Mouse (Mus musculus) testis, adult 2 months (tissue): ENCODE data around the gene Sptbn4. TPM values are rescaled to one million over a fixed set of nuclear protein-coding genes. Genes with fewer than 3 reads are reported as not detected.
A peak's percentile ranks its signal among the peaks of the same experiment; 100 is the strongest.

Source experiments
- H3K27ac ChIP-seq: fragments of 200-500 bp; 2 replicates; pipeline ENCODE4 v1.5.1; 2012; ENCODE audit warnings: low read depth, low read length; ENCODE audit not compliant: control insufficient read depth, insufficient read depth
- H3K27me3 ChIP-seq: fragments of 200-500 bp; 2 replicates; pipeline ENCODE4 v1.6.1; 2012; ENCODE audit warnings: mild to moderate bottlenecking, low read length, moderate library complexity; ENCODE audit not compliant: control insufficient read depth, insufficient read depth
- H3K36me3 ChIP-seq: fragments of 200-500 bp; 2 replicates; pipeline ENCODE4 v1.6.1; 2012; ENCODE audit warnings: mild to moderate bottlenecking, low read length; ENCODE audit not compliant: control insufficient read depth, insufficient read depth
- H3K4me1 ChIP-seq: fragments of 200-500 bp; 2 replicates; pipeline ENCODE4 v1.6.1; 2012; ENCODE audit warnings: low read length; ENCODE audit not compliant: control insufficient read depth, insufficient read depth
- H3K4me3 ChIP-seq: fragments of 200-500 bp; 2 replicates; pipeline ENCODE4 v1.5.1; 2012; ENCODE audit warnings: low read depth, mild to moderate bottlenecking, low read length, moderate library complexity, mixed read lengths; ENCODE audit not compliant: control insufficient read depth
- CTCF ChIP-seq: fragments of 200-500 bp; IDR thresholded peaks from 2 replicates; pipeline ENCODE4 v1.5.1; 2012; ENCODE audit warnings: low read depth, mild to moderate bottlenecking, inconsistent platforms, low read length, moderate library complexity; ENCODE audit not compliant: control insufficient read depth, insufficient read depth, insufficient replicate concordance
- POLR2A ChIP-seq: fragments of 200-500 bp; IDR thresholded peaks from 2 replicates; pipeline ENCODE4 v1.6.1; 2012; ENCODE audit warnings: low read depth, mild to moderate bottlenecking, inconsistent platforms, low read length, moderate library complexity; ENCODE audit not compliant: control insufficient read depth
- polyA plus RNA-seq: library from polyadenylated mRNA; depleted of rRNA; stranded (reverse); fragments of >200 nt; gene quantifications from 2 replicates; pipeline ENCODE4 v1.2.3, GENCODE M21; 2012

The Sptbn4 gene
- polyA plus RNA-seq, 1 experiment = 34.7 TPM

DNA sequence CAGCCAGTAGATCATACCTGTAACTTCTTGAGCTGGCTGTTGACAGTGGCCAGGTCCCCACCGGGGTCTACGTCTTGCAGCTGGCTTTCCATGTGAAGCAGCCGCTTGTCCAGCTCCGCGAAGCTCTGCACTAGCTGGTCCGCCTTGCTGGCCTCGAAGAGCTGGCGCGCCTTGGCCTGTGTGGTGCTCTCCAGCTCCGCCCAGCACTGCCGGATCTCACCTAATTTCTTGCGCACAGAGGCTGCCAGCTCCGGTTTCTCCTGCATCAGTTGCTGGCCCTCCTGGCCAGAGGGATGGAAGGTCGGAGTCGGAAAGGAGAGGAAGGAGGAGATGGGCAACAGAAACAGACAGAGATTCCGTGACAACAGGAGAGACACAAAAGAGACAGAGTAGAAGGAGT lies 56.1 kb downstream of the Sptbn4 start:
- no peak overlapping the region for H3K4me3 ChIP-seq
- no peak overlapping the region for H3K27ac ChIP-seq

GRCm38 (mm10) chr7:27389213-27389612 lies 58.3 kb downstream of the Sptbn4 start:
- TF ChIP-seq CTCF (no peak), POLR2A (no peak)
- H3K27me3 ChIP-seq = no peaks in the 10 kb centered on the region
- H3K27ac ChIP-seq = no peak overlapping the region
- no peak overlapping the region for H3K4me3 ChIP-seq
- H3K36me3 ChIP-seq = no peaks in the 10 kb centered on the region
- H3K4me1 ChIP-seq = no peaks in the 10 kb centered on the region

More for the DNA sequence above, 56.1 kb downstream of the Sptbn4 start:
- TF ChIP-seq POLR2A (no peak), CTCF (no peak)
- Histone ChIP-seq H3K4me1 (peaks cover 6% of the 10 kb centered on the region), H3K36me3 (no peaks in the 10 kb centered on the region), H3K27me3 (no peaks in the 10 kb centered on the region)

DNA sequence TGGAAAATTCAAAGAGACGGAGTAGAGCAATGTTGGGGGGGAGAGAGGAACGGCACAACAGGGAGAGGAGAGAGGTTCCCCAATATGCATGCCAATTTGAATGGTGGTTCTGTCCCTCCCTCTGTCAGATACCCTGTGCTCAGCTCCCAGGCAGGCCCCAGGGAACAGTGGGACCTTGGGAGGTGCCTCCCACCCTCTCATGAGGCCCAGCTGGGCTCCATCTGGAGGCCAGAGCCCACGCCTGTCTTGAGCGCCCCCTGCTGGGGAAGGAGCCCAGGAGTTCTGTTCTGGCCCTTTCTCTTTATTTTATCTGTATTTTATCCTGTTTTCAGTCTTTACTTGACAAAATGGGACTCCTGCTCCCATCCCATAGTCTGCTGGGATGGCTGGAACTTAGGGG lies 62.8 kb downstream of the Sptbn4 start:
- TF ChIP-seq POLR2A = no peak
- peak; percentile 65; the same call in 1 of the 2 replicates for TF ChIP-seq CTCF
- Histone ChIP-seq H3K36me3 (no peaks in the 10 kb centered on the region), H3K27ac (no peak overlapping the region), H3K4me3 (no peak overlapping the region), H3K27me3 (no peaks in the 10 kb centered on the region), H3K4me1 (no peaks in the 10 kb centered on the region)

- no peak for TF ChIP-seq POLR2A
- no peak for TF ChIP-seq CTCF
- Histone ChIP-seq H3K4me1 (no peaks in the 10 kb centered on the region), H3K27ac (no peak overlapping the region), H3K4me3 (no peak overlapping the region), H3K27me3 (no peaks in the 10 kb centered on the region), H3K36me3 (no peaks in the 10 kb centered on the region)
Observed at GRCm38 (mm10) chr7:27384134-27384533, 63.4 kb downstream of the Sptbn4 start.

DNA sequence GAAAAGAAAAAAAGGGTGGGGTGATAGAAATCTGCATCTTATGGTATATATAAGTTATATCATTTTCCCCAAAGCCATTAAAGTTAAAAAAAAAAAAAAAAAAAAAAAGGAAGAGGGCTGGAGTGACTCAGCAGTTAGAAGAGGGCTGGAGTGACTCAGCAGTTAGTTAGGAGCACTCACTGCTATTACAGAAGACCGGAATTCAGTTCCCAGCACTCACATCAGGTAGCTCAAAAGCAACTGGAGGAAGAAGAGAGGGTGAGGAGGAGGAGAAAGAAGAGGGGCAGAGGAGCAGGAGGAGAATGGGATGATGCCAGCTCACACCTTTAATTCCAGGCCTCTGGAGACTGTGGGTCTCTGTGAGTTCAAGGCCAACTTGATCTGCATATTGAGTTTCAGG lies 64.3 kb downstream of the Sptbn4 start:
- Histone ChIP-seq H3K27ac (no peak overlapping the region), H3K4me1 (no peaks in the 10 kb centered on the region), H3K27me3 (no peaks in the 10 kb centered on the region), H3K4me3 (no peak overlapping the region), H3K36me3 (no peaks in the 10 kb centered on the region)
- no peak for TF ChIP-seq POLR2A
- no peak for TF ChIP-seq CTCF

GRCm38 (mm10) chr7:27381560-27381959 lies 65.9 kb downstream of the Sptbn4 start:
- Histone ChIP-seq H3K4me1 (no peaks in the 10 kb centered on the region), H3K27ac (no peak overlapping the region), H3K36me3 (no peaks in the 10 kb centered on the region), H3K4me3 (no peak overlapping the region), H3K27me3 (no peaks in the 10 kb centered on the region)
- TF ChIP-seq POLR2A (no peak), CTCF (no peak)

- H3K4me1 ChIP-seq = no peaks in the 10 kb centered on the region
- H3K27me3 ChIP-seq = no peaks in the 10 kb centered on the region
- no peaks in the 10 kb centered on the region for H3K36me3 ChIP-seq
- TF ChIP-seq CTCF (no peak), POLR2A (no peak)
- no peak overlapping the region for H3K4me3 ChIP-seq
- H3K27ac ChIP-seq = no peak overlapping the region
Observed at GRCm38 (mm10) chr7:27381009-27381408, 66.5 kb downstream of the Sptbn4 start.

GRCm38 (mm10) chr7:27379836-27380235 lies 67.7 kb downstream of the Sptbn4 start:
- no peak overlapping the region for H3K4me3 ChIP-seq
- H3K4me1 ChIP-seq = no peaks in the 10 kb centered on the region; the same call in 1 of the 2 replicates
- H3K27ac ChIP-seq = no peak overlapping the region
- TF ChIP-seq CTCF = no peak
- no peak for TF ChIP-seq POLR2A
- no peaks in the 10 kb centered on the region for H3K27me3 ChIP-seq
- no peaks in the 10 kb centered on the region for H3K36me3 ChIP-seq
